Mouse (Mus musculus) hindbrain, embryonic 15.5 days (tissue): ENCODE results near the gene Iqschfp. TPM values are rescaled to one million over a fixed set of nuclear protein-coding genes. Genes with fewer than 3 reads are reported as not detected.

Experiments
- ATAC-seq: fragments of 200-750 bp; cut with Nextera tagmentation; 2 replicates; pipeline ENCODE4 v1.8.0; 2017; ENCODE audit warnings: low read depth, moderate number of reproducible peaks, moderate TSS enrichment; ENCODE audit not compliant: low FRiP score
- H3K27ac ChIP-seq: fragments of 300-500 bp; sonication (generic); replicated peaks from 2 replicates; pipeline ENCODE4 v1.5.1; 2015; ENCODE audit warnings: mild to moderate bottlenecking, inconsistent platforms
- H3K27me3 ChIP-seq: fragments of 300-500 bp; sonication (generic); 2 replicates; pipeline ENCODE4 v1.6.1; 2015; ENCODE audit warnings: control low read depth, inconsistent platforms
- H3K36me3 ChIP-seq: fragments of 300-500 bp; sonication (generic); 2 replicates; pipeline ENCODE4 v1.6.1; 2015; ENCODE audit warnings: control low read depth, inconsistent platforms
- H3K4me1 ChIP-seq: fragments of 300-500 bp; sonication (generic); replicated peaks from 2 replicates; pipeline ENCODE4 v1.6.1; 2015; ENCODE audit warnings: control low read depth, inconsistent platforms
- H3K4me2 ChIP-seq: fragments of 300-500 bp; sonication (generic); 2 replicates; pipeline ENCODE4 v1.6.1; 2015; ENCODE audit warnings: moderate library complexity, mild to moderate bottlenecking, inconsistent platforms
- H3K4me3 ChIP-seq: fragments of 300-500 bp; sonication (generic); 2 replicates; pipeline ENCODE4 v1.5.1; 2015; ENCODE audit warnings: mild to moderate bottlenecking, inconsistent platforms
- H3K9ac ChIP-seq: fragments of 300-500 bp; sonication (generic); 2 replicates; pipeline ENCODE4 v1.6.1; 2015; ENCODE audit warnings: inconsistent platforms
- H3K9me3 ChIP-seq: fragments of 300-500 bp; sonication (generic); 2 replicates; pipeline ENCODE4 v1.6.1; 2016; ENCODE audit warnings: control low read depth, inconsistent platforms
- WGBS: fragments of 180-500 bp; shearing (Covaris S2); methylation state at CpG from one replicate; pipeline ENCODE4 v1.1.7; 2015; 5-methylcytosine and 5-hydroxymethylcytosine counted together
- polyA plus RNA-seq: library from polyadenylated mRNA; unstranded; fragments of >200 nt; fragmentation: Nextera tagmentation; extraction: Ambion mirVana; gene quantifications from 2 replicates; pipeline ENCODE4 v1.2.1, GENCODE M21; 2015

Iqschfp gene
- polyA plus RNA-seq, 1 experiment from 2014 or later = 7.3 TPM

DNA sequence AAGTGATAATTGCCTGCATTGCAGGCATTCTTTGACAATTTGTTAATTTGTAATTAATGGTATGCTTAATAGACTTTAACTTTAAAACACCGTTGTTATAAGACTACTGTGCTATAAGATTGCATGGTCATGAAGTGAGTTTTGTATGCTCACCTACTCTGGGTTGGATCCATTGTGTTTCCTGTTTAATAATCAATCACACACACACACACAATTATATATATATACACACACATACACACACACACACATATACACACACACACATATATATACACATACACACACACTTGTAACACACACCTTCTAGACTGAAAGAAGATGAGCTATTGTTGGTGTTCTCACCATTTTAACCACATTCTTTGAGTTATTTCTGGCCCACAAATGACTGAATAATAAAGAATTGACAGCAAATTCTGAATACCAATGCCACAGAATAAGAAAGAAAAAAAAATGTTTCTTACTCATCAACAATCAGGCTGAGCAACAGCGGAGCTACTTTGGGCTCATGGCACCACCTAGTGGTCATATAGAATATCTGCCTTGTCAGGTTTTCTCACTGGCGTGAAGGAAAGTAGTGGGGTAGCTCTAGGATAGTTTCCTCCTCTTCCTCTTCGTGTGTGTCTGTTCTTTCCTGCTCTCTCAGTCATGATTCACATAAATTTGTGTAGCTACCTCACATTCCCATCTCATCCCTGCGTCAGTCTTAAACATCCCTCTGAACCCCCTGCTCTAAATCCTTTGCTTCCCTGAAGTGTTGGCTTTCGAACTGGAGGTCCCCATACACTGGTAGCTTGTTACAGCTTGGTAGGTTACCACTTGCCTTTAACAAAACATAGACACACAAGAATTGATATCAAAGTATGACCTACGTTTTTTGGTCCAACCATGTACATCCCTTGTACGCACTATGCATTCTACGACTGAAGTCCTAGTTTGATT is 153.7 kb downstream of the Iqschfp start:
- H3K4me1 ChIP-seq = peaks cover 11% of the 10 kb centered on the region
- no peak overlapping the region for H3K4me2 ChIP-seq
- no peak overlapping the region for H3K9ac ChIP-seq
- H3K36me3 ChIP-seq = no peaks in the 10 kb centered on the region
- no peak overlapping the region for H3K27ac ChIP-seq
- H3K9me3 ChIP-seq = no peaks in the 10 kb centered on the region
- WGBS = 54% methylated on average over 9 of the region's 9 CpGs
- no peak overlapping the region for H3K4me3 ChIP-seq
- peak; percentile 56 for ATAC-seq
- no peaks in the 10 kb centered on the region for H3K27me3 ChIP-seq

DNA sequence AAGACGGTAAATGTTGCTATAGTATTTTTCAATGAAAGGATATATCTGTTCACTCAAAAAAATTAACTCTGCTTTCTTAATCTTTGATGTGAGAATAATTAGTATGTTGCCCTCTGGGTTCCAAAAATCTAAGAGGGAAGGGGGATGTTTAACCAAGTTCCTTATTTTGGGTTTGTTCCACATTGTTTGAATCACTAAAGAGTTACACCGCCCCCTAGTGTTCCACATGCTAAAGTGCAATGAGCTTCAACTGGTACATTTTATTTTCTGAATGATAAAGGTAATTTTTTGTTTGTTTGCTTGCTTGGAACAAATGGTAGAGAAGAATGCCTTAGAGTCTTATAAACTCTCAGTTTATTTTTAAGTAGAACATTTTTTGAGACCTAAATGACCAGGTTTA is 161.5 kb downstream of the Iqschfp start:
- no peak overlapping the region for H3K4me3 ChIP-seq
- H3K27ac ChIP-seq = no peak overlapping the region
- H3K9me3 ChIP-seq = no peaks in the 10 kb centered on the region
- no peak for ATAC-seq
- H3K27me3 ChIP-seq = no peaks in the 10 kb centered on the region
- WGBS = 46% methylated on average over 2 of the region's 2 CpGs
- H3K9ac ChIP-seq = no peak overlapping the region
- H3K4me2 ChIP-seq = no peak overlapping the region
- no peaks in the 10 kb centered on the region for H3K4me1 ChIP-seq
- H3K36me3 ChIP-seq = no peaks in the 10 kb centered on the region

DNA sequence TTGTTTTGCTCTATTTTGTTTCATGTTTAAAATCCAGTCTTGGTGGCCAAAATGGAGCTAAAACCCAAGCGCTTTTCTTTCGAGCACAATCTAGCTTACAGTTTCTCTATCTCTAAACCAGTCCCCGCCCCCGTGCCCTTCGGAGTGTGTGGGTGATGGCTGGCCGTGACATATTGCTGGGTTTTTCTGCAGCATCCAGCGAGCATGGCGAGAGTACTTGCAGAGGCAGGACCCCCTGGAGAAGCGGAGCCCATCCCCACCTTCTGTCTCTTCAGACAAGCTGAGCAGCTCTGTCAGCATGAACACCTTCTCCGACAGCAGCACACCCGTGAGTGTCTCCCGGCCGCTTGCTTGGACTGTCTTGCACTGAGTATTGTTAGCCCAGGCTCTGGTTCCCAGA is 163.0 kb downstream of the Iqschfp start:
- no peaks in the 10 kb centered on the region for H3K36me3 ChIP-seq
- no peak overlapping the region for H3K9ac ChIP-seq
- no peak overlapping the region for H3K4me3 ChIP-seq
- no peak overlapping the region for H3K4me2 ChIP-seq
- H3K27ac ChIP-seq = no peak overlapping the region
- H3K9me3 ChIP-seq = no peaks in the 10 kb centered on the region
- ATAC-seq = no peak
- no peaks in the 10 kb centered on the region for H3K27me3 ChIP-seq
- WGBS = 60% methylated on average over 13 of the region's 13 CpGs
- no peaks in the 10 kb centered on the region for H3K4me1 ChIP-seq

DNA sequence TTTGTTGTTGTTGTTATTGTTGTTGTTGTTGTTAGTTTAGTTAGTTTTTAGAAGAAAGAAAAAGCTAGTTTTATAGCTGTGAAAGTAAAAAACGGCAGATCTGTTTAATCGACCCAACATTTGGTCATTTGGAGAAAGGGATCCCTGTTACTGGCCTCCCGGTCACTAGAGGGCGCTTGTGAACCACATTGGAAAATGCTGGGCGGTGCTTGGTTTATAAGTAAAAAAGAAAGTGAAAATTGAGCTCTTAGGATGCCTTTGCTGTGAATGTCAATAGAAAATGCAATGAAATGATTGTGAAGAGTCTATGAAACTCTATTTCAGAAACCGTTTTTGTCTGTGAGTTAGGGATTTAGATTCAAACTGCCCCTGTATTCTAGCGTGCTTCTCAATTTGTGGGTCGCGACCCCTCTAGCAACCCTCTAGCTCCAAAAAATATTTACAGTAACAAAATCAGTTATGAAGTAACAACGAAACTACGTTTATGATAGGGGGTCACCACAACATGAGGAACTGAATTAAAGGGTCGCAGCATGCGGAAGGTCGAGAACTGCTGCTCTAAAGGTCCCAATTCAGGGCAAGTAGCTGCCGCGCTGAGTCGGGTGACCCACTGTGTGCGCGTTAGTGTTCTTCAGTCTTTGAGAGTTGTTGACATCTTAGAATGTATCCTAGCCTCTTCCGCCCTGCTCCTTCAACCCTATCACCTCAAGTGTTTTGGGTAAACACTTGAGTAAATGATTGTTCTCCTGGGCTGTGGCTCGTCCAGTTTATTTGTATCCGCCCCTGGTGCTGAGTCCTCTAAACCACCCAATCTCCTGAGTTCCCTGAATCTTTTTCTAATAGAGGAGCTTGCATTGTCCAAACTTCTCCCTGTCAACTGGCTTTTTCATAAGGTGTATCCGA is 164.6 kb downstream of the Iqschfp start:
- Histone ChIP-seq H3K36me3 (no peaks in the 10 kb centered on the region), H3K4me2 (peak overlapping the region; percentile 20), H3K27ac (no peak overlapping the region), H3K9me3 (no peaks in the 10 kb centered on the region), H3K4me1 (no peaks in the 10 kb centered on the region), H3K4me3 (peak overlapping the region; percentile 9; the same call in 1 of the 2 replicates), H3K9ac (no peak overlapping the region), H3K27me3 (no peaks in the 10 kb centered on the region)
- WGBS = 56% methylated on average over 23 of the region's 23 CpGs
- no peak for ATAC-seq

DNA sequence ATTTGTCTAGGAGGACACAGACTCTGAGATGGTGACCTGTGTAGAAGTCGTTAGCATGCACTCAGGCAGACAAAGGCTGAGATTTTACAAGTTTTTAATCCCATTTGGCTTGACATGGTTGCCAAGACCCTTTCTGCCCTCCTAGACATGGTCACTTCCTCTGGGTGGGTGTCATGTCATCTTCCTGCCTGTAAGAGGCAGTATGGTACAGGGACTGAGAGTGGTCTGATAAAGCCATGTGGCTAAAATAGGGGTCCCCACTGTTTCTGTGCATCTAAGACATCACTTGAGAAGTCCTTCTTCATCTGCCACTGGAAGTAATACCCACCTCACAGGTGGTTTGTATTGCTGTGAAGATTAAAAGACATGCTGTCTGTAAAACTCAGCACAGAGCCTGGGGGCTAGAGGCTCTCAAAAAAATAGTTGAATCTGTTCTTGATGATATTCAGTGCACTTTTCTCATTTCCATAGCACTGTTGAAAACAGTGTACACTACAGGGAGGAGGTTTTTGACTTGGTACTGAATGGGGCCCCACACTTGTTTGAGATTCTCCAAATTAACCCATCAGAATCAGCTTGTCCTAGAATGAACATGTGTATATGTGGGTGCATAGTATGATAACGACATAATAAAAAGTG is 167.2 kb downstream of the Iqschfp start:
- no peak overlapping the region for H3K27ac ChIP-seq
- H3K4me2 ChIP-seq = no peak overlapping the region
- 50% methylated on average over 2 of the region's 2 CpGs for WGBS

DNA sequence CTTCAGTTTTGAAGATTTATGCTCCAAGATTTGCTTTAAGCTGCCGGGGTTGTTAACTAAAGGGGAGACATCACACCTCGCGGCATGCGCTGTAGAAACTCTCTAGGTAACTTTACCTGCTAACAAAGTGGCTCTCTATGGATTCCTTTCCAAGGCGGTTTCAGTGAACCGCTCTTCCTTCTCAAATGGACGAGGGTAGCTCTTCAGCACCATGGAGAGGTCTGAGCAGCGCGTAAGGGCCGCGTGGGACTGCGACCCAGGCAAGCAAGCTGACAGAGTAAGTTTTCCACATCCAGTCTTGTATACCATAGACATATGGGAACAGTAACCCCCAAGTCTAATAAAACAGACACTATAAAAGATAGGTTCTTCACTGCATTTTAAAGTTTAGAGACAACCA is 172.7 kb downstream of the Iqschfp start, which contains the start of gene Schip1:
Schip1 (plus strand) TSS at position 72 of the 400 bp plus-strand sequence.
- no peaks in the 10 kb centered on the region for H3K36me3 ChIP-seq
- WGBS = 47% methylated on average over 12 of the region's 12 CpGs
- no peak within 1 kb of the TSS for H3K9ac ChIP-seq
- no peaks in the 10 kb centered on the region for H3K9me3 ChIP-seq
- H3K4me1 ChIP-seq = no peaks in the 10 kb centered on the region
- ATAC-seq = no peak
- no peak within 1 kb of the TSS for H3K4me2 ChIP-seq
- no peak within 1 kb of the TSS for H3K27ac ChIP-seq
- no peaks in the 10 kb centered on the region for H3K27me3 ChIP-seq
- no peak within 1 kb of the TSS for H3K4me3 ChIP-seq

More for the DNA sequence above, 167.2 kb downstream of the Iqschfp start:
- Histone ChIP-seq H3K9ac (no peak overlapping the region), H3K36me3 (no peaks in the 10 kb centered on the region), H3K4me1 (no peaks in the 10 kb centered on the region), H3K27me3 (no peaks in the 10 kb centered on the region), H3K9me3 (no peaks in the 10 kb centered on the region), H3K4me3 (no peak overlapping the region)
- ATAC-seq = peak; percentile 75

DNA sequence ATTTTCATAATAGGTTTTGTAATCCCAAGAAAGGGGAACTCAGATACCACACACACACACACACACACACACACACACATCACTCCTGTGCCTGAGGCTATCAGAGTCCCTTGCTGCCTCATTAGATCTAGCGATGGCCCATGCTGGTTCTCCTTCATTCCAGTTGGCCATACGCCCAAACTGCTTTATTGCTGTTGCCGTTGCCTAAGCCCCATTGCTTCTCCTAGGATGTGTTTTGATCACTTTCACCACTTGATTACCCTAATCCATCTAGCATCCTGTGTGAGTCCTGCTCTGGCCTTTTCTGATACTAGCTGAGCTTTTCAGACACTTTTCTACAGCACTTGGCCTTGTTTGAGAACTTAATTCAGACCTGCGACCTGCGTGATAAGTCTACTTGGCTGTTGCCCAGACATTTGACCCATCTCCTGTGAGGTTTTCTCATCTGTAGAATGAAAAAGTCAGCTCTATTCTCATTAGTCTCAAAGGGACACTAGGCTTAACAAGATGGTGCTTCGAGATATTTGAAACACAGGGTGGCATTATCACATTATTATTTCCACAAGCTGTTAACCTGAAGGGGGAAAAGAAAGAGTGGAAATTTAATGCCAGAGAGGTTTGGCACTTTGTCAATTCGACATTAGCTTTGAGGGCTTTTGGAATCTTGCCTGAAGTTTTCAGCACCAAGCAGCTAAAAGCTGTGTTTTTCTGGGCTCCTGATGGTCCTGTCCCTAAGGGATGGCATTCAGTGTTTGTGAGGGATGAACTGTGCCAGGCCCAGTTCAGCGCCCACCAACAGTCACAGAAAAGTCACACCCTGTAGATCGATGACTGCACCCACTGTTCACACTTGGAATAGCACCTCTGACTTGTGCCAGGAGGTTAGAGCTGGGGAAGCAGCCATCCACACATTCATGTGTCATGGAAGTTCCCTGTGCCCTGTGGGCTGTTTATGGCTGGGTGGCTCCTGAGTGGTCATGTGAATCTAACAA is 179.7 kb downstream of the Iqschfp start:
- Histone ChIP-seq H3K27me3 (no peaks in the 10 kb centered on the region), H3K9ac (no peak overlapping the region), H3K36me3 (no peaks in the 10 kb centered on the region), H3K4me3 (no peak overlapping the region), H3K9me3 (no peaks in the 10 kb centered on the region), H3K4me2 (no peak overlapping the region), H3K4me1 (peaks cover 11% of the 10 kb centered on the region), H3K27ac (peak overlapping the region; percentile 35)
- ATAC-seq = peak; percentile 86
- 42% methylated on average over 9 of the region's 9 CpGs for WGBS

DNA sequence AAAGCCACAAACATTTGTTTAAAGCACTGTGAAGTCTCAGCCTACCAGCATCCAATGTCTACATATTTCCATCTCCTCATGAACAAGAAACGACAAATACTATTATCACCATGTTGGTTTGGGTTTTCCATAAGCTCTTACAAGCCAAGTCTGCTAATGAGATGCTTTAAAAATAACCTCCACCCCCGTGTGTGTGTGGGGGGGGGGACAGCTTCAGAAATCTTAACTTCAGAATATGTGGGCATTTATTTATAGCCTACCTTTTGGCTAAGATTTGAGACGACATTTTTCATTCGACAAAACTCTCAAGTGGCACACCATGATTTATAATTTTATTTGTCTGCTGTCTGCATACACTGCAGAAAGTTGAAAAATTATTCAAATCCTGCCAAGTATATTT is 185.4 kb downstream of the Iqschfp start:
- peaks cover under 1% of the 10 kb centered on the region; the same call in 1 of the 2 replicates for H3K4me1 ChIP-seq
- no peaks in the 10 kb centered on the region for H3K9me3 ChIP-seq
- no peak overlapping the region for H3K4me2 ChIP-seq
- no peaks in the 10 kb centered on the region for H3K27me3 ChIP-seq
- no peak overlapping the region for H3K27ac ChIP-seq
- H3K9ac ChIP-seq = no peak overlapping the region
- no peaks in the 10 kb centered on the region for H3K36me3 ChIP-seq
- WGBS = 79% methylated on average over 4 of the region's 4 CpGs
- no peak overlapping the region for H3K4me3 ChIP-seq
- ATAC-seq = no peak

DNA sequence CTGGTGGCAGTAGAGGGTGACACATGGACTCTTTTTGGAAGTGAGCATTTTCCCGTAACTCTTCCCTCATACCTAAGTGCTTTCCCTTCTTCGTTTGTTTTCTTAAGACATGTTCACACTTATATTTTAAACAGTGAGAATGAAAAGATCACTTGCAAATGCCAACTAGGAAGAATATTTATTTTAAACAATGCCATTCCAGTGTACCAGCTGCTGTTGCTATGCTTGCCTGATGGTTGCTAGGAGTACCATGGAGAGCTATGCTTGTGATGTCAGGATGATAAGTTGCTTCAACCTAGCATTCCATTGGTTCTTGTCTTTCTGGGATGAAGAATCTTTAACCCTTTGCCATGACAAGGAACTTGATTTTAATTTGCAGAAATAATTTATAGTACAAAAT is 193.0 kb downstream of the Iqschfp start:
- H3K9ac ChIP-seq = no peak overlapping the region
- 28% methylated on average over 2 of the region's 2 CpGs for WGBS

DNA sequence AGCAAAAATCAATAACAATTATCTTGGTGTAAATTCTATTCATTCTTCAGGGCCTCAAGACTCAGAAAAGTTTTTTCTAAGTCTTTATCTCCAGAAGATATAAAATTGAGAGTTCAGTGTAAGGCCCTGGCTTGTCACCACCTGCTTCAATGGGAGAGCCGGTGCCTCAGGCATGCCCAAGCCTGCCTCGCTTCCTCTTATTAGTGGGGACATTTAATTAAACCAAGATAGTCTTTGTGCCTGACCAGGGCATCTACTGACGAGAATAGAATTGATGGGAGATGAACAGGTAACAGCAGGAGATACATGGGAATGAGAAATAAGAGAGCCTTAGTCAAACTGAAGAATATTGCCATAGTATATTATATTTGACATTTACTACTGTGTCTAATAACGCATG is 200.1 kb downstream of the Iqschfp start:
- no peaks in the 10 kb centered on the region for H3K4me1 ChIP-seq
- no peak for ATAC-seq
- no peak overlapping the region for H3K9ac ChIP-seq
- no peak overlapping the region for H3K27ac ChIP-seq
- H3K27me3 ChIP-seq = no peaks in the 10 kb centered on the region
- no peak overlapping the region for H3K4me2 ChIP-seq
- 69% methylated on average over 4 of the region's 4 CpGs for WGBS
- no peaks in the 10 kb centered on the region for H3K9me3 ChIP-seq
- H3K4me3 ChIP-seq = no peak overlapping the region
- no peaks in the 10 kb centered on the region for H3K36me3 ChIP-seq

More for the DNA sequence above, 193.0 kb downstream of the Iqschfp start:
- no peaks in the 10 kb centered on the region for H3K36me3 ChIP-seq
- H3K27me3 ChIP-seq = no peaks in the 10 kb centered on the region
- H3K9me3 ChIP-seq = no peaks in the 10 kb centered on the region
- no peak for ATAC-seq
- H3K4me1 ChIP-seq = no peaks in the 10 kb centered on the region
- H3K4me3 ChIP-seq = no peak overlapping the region
- no peak overlapping the region for H3K4me2 ChIP-seq
- H3K27ac ChIP-seq = no peak overlapping the region
